Mouse (Mus musculus) gastrocnemius, postnatal 14 days (tissue): ENCODE data around the gene Nxf2. TPM values are rescaled to one million over a fixed set of nuclear protein-coding genes. Genes with fewer than 3 reads are reported as not detected.

Source experiments
- total RNA-seq, 2 experiments: library from RNA; stranded (reverse); gene quantifications; 2 replicates each; pipeline ENCODE4 v1.2.3; 2021

Gene Nxf2
- total RNA-seq, 2 experiments from 2014 or later, result not detected

Other genes with a start within 250 kb of the Nxf2 start
- gene Armcx1, start 246.8 kb downstream of the Nxf2 start, total RNA-seq, result 1 to 10 TPM; 5.6 to 6.6 TPM
- 1 to 10 TPM; 4.7 to 5.8 TPM for gene Armcx6, start 213.3 kb downstream of the Nxf2 start, total RNA-seq
- 10 to 100 TPM; 33.3 to 42.6 TPM for gene Armcx3, start 208.2 kb downstream of the Nxf2 start, total RNA-seq
- 10 to 100 TPM; 12.9 to 18.6 TPM for gene Armcx2, start 155.5 kb downstream of the Nxf2 start, total RNA-seq
- gene Zmat1, start 44.5 kb upstream of the Nxf2 start, total RNA-seq, result 1 to 10 TPM; 1.0 to 1.4 TPM
- gene Gm15023, start 212.9 kb upstream of the Nxf2 start, total RNA-seq, result not detected
- 1 to 10 TPM in 1 of 2 experiments, under 1 TPM in 1; 0.64 to 1.1 TPM for gene Tceal6, start 245.9 kb upstream of the Nxf2 start, total RNA-seq